Mouse (Mus musculus) olfactory bulb, adult 2 months (tissue): ENCODE data around the gene Utrn. TPM values are rescaled to one million over a fixed set of nuclear protein-coding genes. Genes with fewer than 3 reads are reported as not detected.

Experiments
- H3K27ac ChIP-seq: fragments of 200-500 bp; 2 replicates; pipeline ENCODE4 v1.5.1; 2012; ENCODE audit warnings: low read depth, low read length; ENCODE audit not compliant: insufficient read depth
- H3K4me1 ChIP-seq: fragments of 200-500 bp; 2 replicates; pipeline ENCODE4 v1.6.1; 2012; ENCODE audit warnings: low read length; ENCODE audit not compliant: control insufficient read depth, insufficient read depth
- H3K4me3 ChIP-seq: fragments of 200-500 bp; 2 replicates; pipeline ENCODE4 v1.5.1; 2012; ENCODE audit warnings: mild to moderate bottlenecking, low read depth, low read length, moderate library complexity; ENCODE audit not compliant: insufficient read depth
- CTCF ChIP-seq: fragments of 200-500 bp; IDR thresholded peaks from 2 replicates; pipeline ENCODE4 v1.5.1; 2012; ENCODE audit warnings: low read depth, mild to moderate bottlenecking, low read length, moderate library complexity; ENCODE audit not compliant: insufficient read depth
- POLR2A ChIP-seq: fragments of 200-500 bp; IDR thresholded peaks from 2 replicates; pipeline ENCODE4 v1.6.1; 2012; ENCODE audit warnings: mild to moderate bottlenecking, low read depth, low read length, moderate library complexity; ENCODE audit not compliant: insufficient read depth
- WGBS: fragments of 180-500 bp; shearing (Covaris S2); methylation state at CpG from one replicate; pipeline ENCODE4 v1.1.7; 2018; 5-methylcytosine and 5-hydroxymethylcytosine counted together
- polyA plus RNA-seq: library from polyadenylated mRNA; stranded (reverse); fragments of >200 nt; gene quantifications from 2 replicates; pipeline ENCODE4 v1.2.4, GENCODE M21; 2012; ENCODE audit warnings: low replicate concordance; ENCODE audit not compliant: missing spikeins, insufficient read depth, insufficient read length

The Utrn gene
- polyA plus RNA-seq, 1 experiment = 80.1 TPM

DNA sequence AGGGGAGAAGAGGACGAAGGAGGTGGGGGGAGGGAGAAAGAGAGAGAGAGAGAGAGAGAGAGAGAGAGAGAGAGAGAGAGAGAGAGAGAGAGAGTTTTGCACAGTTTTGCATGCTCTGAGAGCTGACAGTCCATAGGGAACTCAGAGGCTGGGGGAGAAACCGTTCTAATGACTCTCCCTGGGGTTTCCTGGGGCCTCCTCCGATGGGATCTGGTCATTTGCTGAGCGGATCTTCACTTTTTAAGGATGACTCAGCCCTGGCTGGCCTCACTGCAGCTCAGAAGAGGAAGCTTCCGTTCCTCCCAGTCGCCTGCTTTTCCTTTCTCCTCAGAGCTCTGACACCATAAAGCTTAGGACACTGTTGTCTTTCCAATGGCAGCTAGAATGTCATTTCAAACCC, 295.6 kb downstream of the Utrn start:
- WGBS = 26% methylated on average over 6 of the region's 6 CpGs
- no peak for TF ChIP-seq CTCF
- TF ChIP-seq POLR2A = no peak
- Histone ChIP-seq H3K4me1 (peaks cover 6% of the 10 kb centered on the region; the same call in 1 of the 2 replicates), H3K27ac (no peak overlapping the region), H3K4me3 (no peak overlapping the region)

GRCm38 (mm10) chr10:12572759-12573158, 296.4 kb downstream of the Utrn start:
- H3K4me3 ChIP-seq = no peak overlapping the region
- no peak for TF ChIP-seq POLR2A
- no peak for TF ChIP-seq CTCF
- no peak overlapping the region for H3K27ac ChIP-seq
- WGBS = 63% methylated on average over 4 of the region's 4 CpGs
- H3K4me1 ChIP-seq = peaks cover 6% of the 10 kb centered on the region; the same call in 1 of the 2 replicates

DNA sequence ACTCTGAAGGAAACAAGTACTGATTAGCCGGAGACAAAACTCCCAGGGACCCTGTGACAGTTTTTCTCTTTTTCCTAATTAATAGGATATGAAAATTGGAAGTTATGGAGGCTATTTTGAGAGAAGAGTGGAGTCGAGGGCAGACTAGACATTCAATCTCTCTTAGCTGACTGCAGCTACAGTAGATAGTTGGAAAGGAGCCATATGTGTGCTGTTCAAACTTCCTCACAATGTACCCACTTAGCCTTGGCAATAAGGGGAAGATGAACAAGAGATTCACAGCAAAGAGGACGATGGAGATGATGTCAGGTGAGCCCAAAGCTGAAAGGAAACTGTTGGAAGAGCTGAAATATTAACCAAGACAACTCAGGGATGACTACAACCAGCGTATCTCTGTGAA, 304.7 kb downstream of the Utrn start:
- TF ChIP-seq POLR2A (no peak), CTCF (no peak)
- Histone ChIP-seq H3K27ac (no peak overlapping the region), H3K4me1 (no peaks in the 10 kb centered on the region), H3K4me3 (no peak overlapping the region)
- 71% methylated on average over 4 of the region's 4 CpGs for WGBS

DNA sequence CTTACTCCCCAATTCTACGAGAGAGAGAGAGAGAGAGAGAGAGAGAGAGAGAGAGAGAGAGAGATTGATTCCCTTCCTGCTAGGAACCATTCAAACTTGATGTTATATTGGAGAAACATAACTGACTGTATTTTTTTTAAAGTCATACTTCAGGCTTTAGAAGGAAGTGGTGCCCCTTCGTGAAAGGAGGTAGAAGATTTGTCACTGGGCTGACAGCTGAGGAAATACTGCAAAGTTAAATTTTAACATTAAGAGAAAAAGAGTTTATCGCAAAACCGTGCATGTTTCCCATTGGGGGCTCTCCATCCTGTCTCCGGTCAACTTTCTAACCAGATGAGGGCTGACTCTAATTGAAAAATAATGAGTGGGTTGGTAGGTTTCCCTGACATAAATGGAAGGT, 310.4 kb downstream of the Utrn start:
- H3K27ac ChIP-seq = no peak overlapping the region
- WGBS = 93% methylated on average over 5 of the region's 5 CpGs
- H3K4me3 ChIP-seq = no peak overlapping the region
- H3K4me1 ChIP-seq = no peaks in the 10 kb centered on the region
- TF ChIP-seq CTCF = no peak
- TF ChIP-seq POLR2A = no peak

GRCm38 (mm10) chr10:12554090-12554718, 315.0 kb downstream of the Utrn start:
- Histone ChIP-seq H3K27ac (no peak overlapping the region), H3K4me3 (no peak overlapping the region), H3K4me1 (no peaks in the 10 kb centered on the region)
- no peak for TF ChIP-seq POLR2A
- TF ChIP-seq CTCF = no peak
- WGBS = 94% methylated on average over 2 of the region's 2 CpGs

- Histone ChIP-seq H3K4me1 (peaks cover 10% of the 10 kb centered on the region), H3K27ac (no peak overlapping the region), H3K4me3 (no peak overlapping the region)
- WGBS = 84% methylated on average over 5 of the region's 5 CpGs
- TF ChIP-seq CTCF = no peak
- no peak for TF ChIP-seq POLR2A
These were observed 316.3 kb downstream of the Utrn start for GRCm38 (mm10) chr10:12552890-12553278.

- Histone ChIP-seq H3K4me3 (no peak overlapping the region), H3K27ac (no peak overlapping the region), H3K4me1 (peaks cover 10% of the 10 kb centered on the region)
- TF ChIP-seq POLR2A = no peak
- no peak for TF ChIP-seq CTCF
- 87% methylated on average over 11 of the region's 11 CpGs for WGBS
These were observed 316.8 kb downstream of the Utrn start for GRCm38 (mm10) chr10:12552196-12552889.

DNA sequence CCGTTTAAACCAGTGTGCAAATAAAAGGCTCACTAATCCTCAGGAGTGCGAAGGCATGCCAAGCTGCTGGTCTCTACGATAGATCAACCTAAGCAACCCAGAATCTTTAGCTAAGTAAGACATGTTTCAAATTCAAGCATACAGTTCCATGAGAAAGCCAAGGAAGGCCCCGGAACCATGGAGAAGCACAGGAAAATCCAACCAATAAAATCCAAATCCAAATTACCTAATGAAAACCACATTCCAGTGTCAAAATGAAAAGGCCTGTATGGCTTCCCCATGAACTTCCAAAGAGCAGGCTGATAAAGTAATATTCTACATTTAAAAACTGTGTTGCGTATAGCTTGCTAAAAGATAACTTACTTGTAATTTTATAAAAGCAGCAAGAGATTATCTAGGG, 317.4 kb downstream of the Utrn start:
- WGBS = 90% methylated on average over 5 of the region's 5 CpGs

DNA sequence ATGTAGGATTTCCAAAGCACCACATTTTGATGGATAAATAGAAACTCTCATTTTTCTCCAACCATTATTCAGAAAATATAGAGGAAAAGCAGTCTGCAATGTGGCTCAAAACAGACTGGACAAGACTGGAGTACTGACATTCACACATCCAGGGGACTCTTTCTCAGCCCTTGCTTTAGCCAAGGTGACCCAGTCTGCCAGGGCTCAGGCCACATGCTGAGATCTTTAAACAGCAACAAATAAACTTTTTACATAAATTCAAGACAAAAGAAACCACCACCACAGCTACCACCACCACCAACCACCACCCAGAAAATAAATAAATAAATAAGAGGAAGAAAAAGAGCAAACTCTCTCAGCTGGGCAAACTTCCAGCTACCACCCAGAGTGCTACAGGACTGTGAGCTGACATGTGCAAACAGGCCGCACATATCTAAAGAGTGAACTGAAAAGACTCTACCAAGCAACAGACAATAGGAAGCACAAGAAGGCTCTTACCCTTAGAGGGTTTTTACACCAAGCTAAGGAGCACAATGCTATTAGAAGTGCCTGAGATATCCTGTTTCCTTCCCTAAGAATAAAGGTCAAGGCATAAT, 319.1 kb downstream of the Utrn start:
- Histone ChIP-seq H3K4me3 (no peak overlapping the region), H3K27ac (no peak overlapping the region), H3K4me1 (peaks cover 13% of the 10 kb centered on the region)
- TF ChIP-seq POLR2A (no peak), CTCF (no peak)
- WGBS = 66% methylated on average over 1 of the region's 1 CpGs

More for the DNA sequence above, 317.4 kb downstream of the Utrn start:
- no peak overlapping the region for H3K27ac ChIP-seq
- peaks cover 13% of the 10 kb centered on the region for H3K4me1 ChIP-seq
- no peak for TF ChIP-seq CTCF
- no peak for TF ChIP-seq POLR2A
- H3K4me3 ChIP-seq = no peak overlapping the region
